Mouse (Mus musculus): ENCODE data around the gene Ikzf3.

Ikzf3 gene

DNA sequence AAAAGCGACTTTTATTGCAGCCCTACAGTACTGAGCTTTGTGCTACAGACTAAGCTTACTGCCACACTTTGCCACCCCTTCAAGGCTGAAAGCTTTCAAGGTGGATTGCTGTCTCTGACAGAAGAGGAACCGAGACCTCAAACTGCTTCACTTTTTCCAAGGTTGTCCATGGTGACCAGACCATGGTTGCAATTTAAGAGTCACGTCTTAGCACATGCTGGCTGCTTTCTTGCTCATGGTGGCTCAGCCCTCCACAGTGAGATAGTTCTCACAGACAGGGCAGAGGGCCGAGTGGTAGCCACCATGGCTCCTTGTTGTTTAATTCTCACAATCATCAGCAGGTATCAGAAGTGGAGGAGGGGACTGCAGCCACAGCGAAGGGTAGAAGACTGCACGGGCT is 75.0 kb downstream of the Ikzf3 start:
- no peak for DNase-seq

DNA sequence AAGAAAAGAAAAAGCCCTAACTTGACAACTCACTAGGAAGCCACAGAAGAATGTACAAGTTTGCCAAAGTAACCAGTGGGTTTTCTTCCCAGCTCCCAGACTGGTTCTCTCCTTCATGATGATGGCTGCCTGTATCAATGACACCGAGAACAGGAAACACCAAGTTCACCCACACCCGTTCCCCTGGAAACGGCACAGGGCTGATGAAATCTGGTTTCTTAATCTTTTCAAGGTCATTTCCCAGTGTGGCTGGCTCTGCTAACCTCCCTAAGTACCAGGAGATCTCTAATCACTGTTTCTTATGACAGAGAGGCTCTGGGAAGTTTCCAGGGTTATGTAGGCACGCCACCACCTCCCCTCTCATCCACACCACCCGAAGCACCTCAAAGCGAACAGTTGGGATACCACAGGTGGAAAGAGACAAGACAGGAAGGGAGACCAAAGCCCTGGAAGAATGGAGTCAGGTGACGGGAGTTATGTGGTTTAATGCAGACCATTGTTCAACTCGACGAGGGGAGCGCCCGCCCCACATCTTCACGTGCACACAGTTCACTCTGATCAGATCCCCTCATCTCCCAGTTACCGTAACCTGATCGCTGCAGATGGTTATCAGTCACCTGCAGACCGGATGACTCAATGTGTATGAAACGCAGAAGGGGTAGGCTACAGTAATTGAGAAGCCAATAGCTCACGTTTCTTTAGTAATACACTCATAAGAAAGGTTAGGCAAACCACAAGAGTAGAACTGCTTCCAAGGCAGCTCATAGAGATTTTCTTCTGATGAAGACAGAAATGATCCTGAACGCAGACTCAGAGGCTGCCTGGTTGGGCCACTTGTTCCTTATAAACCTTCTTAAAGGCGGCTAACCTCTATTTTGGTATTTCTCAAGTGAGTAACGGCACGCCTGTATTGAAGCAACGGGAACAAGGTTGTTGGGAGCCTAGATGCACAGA is 75.8 kb downstream of the Ikzf3 start:
- DNase-seq, result no peak

DNA sequence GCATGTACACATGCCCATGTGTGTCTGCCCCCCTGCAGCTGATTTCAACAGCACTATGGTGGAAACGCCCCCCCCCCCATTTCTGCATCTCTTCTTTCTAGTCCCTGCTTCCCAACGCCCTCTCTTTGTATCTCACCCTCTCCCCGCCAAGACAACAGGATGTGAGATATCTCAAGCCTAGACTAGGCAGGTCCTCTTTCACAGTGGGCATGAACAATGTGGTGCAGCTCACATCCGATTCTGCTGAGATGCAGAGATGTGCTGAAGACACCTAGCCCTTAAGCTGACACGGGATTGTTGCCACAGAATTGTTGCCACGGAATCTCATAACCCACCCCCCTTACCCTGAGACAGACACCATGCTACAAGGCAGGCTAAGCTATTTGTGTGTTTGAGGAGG is 81.3 kb downstream of the Ikzf3 start:
- DNase-seq, result no peak

DNA sequence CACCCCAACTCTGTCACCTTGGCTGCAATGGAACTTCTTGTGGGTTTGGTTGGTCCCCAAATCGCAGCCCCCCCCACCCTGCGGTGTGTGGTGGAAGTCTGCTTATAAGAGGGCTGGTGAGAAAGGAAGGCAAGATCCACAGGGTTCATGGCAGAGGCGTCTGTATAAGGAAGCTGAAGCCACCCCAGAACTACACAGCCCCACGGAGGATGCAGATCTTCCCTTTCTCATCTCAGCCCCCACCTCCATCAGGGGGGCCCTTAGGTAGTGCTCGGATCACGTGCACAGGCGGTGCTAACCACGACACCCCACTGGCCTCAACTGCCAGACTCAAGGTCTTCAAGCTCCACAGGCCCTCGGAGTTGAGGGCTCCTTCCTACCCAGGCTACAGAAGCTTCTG is 81.9 kb downstream of the Ikzf3 start:
- no peak for DNase-seq

DNA sequence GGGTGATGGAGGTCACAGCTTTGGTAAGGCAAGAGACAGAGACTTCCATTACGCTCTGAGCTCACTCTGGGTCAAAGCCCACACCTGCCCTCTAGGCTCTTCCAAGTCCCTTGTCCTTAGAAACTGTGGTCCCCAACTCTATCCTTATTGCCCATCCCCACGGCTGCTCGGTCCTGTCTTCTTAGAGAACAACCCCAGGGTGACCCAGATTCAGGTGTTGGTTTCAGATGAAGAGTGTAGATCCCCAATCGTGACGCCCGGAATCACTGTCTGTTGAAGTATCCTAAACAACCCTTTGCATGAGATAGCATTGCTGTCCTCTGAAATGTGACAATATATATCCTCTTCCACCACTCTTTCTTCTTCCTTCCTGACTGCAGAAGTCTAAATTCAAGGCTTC is 83.6 kb downstream of the Ikzf3 start:
- DNase-seq, result no peak

DNA sequence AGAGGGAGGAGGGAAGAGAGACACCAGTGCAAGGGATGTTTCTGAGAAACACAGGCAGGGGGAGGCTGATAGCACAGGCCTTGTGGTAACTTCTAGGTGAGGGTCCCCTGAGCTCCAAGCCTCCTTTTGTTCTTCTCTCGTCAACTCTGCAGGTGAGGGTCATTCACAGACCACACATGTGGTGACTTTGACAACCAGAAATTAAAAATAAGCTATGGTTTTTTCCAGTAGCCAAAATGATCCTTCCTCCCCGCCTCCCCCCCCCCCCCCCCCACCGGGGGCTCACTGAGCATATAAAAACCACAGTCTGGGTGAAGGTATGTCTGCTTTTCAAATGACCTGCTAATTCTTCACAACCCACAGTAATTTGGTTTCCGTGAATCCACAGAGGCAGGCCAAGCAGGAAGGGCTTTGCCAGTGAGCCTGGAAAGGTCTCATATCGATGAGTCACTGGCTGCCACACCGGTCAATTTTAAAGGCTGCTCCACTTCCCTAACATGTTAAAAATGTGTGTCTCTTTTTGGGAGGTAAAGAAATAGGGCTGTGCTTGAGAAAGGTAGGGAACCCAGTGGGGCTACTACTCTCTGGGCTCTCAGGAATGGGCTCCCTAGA is 84.6 kb downstream of the Ikzf3 start:
- DNase-seq, result no peak

DNA sequence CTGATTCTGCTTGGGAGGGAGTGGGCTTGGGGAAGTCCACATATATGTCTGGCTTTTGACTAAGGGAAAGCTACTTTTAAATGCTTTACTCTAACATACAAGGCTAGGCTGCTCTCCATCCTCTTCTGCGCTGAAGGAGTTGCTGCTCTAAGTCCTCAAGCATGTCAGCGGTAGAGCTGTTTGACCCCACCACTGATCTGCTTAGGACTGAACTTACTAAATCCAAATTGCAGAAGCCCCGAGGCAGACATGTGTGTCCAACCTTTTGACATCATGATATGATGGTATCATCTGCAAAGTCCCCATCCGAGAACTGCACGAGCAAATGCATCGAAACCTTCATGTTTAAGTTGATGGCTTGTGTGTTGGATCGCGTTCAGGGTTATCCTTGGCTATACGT is 86.0 kb downstream of the Ikzf3 start:
- DNase-seq, result no peak

DNA sequence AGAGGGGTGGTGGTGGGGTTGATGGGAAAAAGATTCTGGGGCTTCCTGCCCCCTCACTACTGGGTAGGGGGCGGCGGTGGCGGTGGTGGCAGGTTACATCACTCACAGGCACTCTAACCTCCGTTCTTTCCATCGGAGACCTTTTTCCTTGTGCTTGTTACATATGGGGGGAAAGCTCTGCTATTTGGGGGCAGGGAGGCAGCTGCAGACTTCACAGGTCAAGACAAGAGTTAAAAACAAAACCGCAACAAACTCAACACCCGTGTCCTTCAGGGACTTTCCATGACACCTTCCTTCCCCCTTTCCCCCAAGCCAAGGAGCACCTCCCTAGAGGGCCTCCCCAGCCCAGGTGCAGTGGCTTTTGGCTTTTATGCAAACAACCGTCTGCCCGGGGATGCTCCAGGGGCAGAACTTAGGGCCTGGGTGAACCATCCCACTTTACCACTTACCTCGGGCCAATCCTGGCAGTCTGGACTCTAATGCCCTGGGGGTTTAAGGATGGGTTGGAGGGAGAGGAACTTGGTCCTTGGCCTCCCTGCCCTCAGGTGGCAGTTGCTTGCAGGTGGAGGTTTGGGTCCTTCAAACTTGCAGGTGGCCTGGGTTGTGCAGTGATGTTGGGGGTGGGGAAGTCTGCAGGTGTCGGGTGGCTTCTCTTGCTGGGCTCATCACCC is 86.6 kb downstream of the Ikzf3 start:
- no peak for DNase-seq

DNA sequence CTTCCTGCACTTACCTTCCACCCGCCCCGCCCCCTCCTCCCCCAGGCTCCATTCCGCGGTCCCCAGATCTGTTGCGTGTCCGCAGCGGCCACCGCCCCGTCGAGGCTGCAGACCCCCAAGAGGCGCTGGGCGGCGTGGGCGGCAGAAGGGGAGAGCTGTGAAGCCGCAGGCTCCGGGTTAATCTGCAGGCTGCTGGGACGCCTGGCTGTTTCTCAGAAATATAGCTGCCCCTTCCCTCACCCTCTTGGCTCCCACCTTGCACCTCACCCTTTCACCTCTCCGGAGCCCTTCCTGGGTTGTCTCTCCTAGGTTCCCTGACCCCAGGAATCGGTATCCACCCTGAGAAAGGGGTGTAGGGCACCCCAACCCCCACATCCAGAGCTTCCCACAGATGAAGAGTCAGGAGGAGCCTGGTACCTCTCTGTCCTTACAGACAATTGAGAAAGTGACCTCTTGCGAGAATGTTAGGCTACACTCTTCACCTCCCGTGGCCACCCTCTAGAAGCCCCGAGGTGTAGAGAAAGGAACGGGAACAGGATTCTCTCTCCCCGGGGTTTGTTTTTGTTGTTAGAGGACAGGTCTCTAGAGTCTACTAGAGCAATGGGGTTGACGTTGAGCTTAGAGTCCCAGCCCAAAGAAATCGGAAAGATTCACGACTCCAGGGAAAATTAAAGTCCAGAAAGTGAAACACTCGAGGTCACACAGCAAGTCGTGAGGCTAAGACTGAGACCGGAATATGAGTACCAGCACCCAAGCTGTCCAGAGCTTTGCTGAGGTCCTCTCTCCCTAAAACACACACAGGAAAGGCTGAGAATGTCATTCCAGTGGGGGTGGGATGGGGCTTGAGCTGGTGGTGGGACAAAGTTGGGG is 87.5 kb downstream of the Ikzf3 start:
- no peak for DNase-seq

DNA sequence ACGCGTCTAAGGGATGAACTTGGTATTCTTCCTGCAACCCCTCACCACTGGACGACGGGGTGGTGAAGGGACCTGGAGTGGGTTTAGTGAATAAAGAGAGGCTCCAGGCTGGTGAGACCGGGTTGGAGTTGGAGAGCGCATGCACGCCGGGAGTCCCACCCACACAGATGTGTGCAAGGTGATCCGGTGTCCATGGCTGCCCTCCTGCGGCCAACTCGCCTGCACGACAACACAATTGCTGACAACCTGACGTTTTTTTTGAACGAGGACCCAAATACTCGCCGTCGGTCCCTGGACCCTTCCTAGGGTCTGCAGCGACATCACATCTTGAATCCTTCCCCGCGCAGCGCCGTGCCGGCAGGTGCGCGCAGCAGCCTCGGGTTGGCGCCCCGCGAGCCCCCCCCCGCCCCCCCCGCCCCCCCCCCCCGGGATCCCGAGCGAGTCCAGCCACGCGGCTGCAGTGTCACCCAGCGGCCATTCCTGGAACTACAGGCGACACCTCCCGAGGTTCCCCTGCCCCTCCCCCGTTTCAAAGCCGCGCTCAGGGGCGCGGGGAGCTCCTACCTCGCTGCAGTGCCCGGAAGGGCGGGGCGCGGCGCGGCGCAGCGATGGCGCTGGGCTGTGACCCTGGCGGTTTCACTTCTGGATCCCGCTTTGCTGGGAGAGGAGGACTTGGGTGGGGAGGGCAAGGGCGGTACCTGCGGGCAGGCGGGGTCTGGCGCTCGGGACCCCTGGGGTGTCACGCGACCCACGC is 88.3 kb downstream of the Ikzf3 start:
- peak; percentile 62 for DNase-seq

DNA sequence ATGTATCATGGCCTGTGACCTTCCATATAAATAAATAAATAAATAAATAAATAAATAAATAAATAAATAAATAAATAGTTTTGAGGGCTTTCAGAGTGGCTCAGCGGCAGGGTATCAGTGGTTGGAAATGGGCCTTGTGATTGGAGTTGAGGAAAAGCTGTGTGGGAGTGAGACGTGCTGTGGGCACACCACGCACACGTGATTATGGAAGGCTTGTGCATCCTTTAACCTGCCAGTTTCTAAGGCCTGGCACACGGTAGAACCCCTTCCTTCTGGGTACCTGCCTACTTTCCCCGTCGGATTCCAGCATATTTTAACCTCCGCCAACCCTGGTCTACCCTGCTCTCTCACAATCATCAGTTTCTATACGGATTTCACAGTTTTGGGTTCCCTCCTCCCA is 88.9 kb downstream of the Ikzf3 start:
- DNase-seq, result no peak

DNA sequence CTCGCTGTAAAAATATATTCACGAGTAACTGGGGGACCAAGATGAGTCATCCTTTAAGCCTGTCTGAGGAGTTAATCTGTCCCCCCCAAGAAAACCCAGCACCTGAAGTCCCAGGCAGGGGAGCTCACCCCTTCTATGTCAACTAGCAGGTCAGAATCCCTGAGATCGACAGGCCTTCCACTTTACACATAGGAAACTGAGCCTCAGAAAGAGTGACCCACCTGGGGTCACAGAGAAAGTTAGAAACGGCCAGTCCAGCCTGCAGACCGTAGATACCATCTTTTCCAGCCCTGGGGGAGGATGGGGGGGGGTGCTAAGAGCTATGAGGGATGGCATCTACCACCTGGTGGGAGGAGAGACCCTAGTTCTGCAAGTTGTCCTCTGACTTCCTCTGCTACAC is 89.3 kb downstream of the Ikzf3 start:
- DNase-seq, result no peak

DNA sequence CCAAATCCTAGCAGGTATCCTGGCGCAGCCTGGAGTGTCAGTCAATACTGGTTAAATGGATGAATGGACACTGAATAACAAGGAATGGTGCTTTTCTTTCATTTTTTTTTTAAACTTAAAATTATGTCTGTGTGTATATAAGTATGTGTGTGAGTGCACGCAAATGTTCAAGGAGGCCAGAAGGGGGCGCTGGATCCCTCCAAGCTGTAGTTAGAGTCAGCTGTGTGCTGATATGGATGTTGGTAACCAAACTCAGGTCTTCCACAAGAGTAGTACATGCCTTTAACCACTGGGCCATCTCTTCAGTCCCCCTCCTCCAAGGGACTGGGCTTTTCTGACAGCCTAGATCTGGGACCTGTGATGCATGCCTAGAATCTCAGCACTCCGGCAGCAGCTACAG is 90.3 kb downstream of the Ikzf3 start:
- DNase-seq, result no peak

DNA sequence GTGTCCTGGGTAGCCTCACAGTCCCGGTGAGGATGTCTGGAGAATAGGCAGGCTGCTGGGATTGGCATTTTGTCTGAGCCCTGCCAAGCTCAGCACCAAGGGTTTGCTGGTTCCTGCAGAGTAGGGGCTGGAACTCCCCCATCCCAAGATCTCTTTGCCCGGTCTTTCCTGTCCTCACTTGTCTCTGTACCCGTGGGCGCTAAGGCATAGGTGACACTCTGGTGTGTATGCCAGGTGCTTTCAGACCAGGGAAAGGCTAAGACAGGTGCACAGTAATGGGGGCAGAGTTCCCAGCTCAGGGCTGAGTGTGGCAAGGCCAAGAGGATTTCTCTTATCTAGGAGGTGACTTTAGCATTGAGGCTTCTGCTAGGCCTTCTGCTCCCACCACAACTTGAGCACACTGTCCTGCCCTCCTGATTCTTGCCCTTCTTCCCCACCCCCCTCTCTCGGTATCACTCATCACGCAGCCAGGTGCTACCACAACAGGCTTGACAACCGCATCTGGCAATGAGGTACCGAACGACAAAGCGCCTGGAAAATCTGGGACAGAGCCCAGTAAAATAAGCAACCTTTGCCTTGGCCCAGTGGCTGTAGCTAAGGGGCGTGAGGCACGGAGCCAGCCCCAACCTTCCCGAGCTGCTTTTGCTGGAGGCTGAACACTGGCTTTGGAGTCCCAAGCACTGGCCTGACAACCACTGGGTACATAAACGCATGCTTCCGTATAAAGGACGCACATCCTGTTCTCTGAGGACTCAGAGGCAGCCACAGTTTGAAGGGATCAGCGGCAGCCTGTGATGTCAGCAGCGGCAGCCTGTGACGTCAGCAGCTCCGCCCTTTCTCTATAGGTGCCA is 95.7 kb downstream of the Ikzf3 start:
- DNase-seq, result no peak

DNA sequence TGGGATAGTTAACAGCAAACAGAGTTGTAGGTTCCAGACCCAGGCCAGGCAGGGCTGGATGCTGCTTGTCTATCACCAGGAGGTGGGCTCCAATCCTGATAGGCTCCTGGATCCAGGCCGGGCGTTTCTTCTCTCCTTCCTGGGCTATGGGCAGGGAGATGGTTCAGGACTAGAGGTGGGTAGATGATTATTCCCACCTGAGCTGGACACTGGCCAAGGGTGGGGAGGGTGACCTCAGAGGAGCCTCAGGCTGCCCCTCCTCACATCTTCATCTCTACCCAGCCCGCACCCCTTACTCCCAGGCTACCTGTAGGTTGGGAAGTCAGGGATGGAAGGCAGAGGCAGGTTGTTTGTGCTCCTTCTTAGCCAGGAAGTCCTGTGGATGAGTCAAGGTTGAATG is 96.4 kb downstream of the Ikzf3 start:
- DNase-seq, result no peak

DNA sequence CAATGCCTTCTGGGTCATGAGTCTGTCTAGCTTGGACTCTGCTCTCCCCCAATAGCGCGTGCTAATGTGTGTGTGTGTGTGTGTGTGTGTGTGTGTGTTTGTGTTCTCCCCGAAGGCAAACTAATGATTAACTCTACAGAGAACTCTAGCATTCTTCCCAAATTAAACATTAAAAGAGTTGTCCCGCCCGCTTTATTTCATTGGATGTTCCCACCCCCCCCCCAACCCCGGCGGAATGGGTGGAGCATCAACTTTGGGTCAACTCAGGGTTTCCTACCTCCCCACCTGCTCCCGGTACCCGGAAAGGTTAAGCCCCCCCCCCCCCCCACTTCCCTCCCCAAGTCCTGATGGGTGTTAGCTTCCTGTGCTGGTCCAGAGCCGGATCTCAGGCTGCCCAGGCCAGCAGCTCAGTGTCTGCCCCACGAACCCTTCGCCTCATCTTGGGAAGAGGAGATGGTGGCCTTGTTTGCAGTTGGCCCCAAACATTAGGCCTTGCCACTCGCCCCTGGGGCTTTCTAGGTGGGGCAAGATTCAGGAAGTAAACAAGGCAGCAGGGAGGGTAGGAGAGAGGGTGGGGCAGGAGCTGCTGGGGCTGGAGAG is 97.5 kb downstream of the Ikzf3 start:
- DNase-seq, result no peak

DNA sequence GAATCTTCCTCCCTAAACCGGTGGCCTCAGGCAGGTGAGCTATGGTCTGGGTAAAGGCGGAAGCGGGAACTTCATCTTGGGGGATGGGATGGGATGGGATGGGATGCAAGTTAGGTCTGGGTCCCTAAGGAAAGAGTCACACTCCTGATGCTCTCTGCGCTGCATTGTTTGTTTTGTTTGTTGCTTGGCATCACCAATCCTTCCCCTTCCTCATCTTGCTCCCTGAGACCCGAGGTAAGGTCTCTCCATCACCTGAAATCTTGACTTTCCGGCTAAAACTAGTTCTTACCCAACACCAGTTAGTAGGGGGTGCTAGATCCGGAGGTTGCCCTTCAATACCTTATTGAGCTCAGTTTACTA is 98.4 kb downstream of the Ikzf3 start:
- DNase-seq, result no peak

DNA sequence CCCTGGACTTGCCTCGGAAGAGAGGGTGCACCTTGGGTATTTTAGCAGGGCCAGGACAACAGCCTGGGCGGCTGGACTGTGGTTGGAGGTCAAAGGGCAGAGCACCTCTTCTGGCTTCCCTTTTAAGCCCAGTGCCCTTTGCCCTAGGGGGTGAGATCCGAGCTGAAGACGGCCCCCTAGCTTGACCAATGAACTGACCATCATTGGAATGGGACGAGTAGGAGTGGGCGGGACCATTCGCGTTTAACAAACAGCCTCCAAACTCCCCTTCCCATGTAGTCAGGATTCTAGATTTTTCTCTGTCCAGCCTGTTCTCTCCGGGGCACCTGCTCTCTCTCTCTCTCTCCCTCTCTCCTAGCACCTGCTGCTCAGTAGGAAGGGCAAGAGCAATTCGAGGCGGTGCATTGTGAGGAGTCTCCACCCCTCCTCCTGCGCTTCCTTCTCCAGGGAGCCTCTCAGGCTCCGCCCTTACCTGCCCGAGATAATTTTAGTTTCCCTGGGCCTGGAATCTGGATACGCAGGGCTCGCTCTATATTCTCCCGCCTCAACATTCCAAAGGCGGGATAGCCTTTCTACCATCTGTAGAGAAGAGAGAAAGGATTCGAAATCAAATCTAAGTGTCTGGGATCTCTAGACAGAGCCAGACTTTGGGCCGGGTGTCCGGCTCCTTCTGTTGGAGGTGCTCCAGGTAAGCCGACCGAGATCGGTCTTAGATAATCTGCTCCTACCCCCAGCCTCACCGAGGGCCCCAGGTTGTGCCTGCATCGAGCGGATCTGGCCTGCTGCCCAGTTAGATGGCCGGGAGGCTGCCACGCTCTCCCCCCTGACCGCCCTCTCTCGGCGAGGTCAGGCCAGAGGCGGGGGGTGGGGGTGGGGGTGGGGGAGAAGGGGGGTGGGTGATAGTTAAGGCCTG is 99.0 kb downstream of the Ikzf3 start:
- no peak for DNase-seq

DNA sequence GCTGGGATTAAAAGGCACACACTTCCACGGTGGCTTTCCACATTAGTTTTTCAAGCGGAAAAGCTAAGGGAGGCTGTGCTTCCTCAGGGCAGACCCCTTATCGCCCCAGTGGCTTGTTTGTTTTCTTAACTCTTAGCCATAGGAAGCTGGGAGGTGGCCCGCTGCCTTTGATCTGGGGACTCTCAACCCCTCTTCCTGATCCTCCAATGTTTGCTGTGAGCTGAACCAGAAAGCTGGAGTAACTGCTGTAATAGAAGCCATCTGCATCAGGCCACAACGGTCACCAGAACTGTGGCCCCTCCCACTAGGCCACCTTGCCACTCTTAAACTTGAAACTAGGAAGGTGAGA is 99.6 kb downstream of the Ikzf3 start, which contains the start of gene Grb7:
TSS of gene Grb7 (plus strand) at position 182 of the 349 bp plus-strand sequence.
- no peak for DNase-seq

DNA sequence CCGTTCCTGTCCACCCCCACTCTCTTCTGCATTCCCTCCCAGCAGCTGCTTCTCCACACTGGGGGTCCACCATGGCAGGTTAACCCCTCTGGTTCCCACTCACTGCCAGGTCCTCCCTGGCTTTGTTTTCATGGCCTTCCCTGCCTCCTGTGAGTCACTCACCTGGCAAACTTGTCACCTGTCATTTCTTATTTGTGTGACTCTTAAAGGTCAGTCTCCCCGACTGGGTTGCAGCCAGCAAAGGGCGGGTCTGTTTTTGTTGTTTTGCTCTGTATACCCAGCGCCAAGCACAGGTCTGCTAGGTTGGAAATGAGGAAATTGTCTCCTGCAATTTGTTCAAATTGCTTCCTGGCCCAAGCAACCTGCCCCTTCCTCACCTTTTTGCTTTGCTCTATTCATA is 100.2 kb downstream of the Ikzf3 start:
- DNase-seq, result no peak

Data from layer of hippocampus, adult 9-11 months (tissue).